Mouse (Mus musculus) stomach, embryonic 16.5 days (tissue): ENCODE results near the gene Rpgrip1l. TPM values are rescaled to one million over a fixed set of nuclear protein-coding genes. Genes with fewer than 3 reads are reported as not detected.

Experiments used
- polyA plus RNA-seq: library from polyadenylated mRNA; unstranded; fragments of >200 nt; fragmentation: Nextera tagmentation; extraction: Ambion mirVana; gene quantifications from 2 replicates; pipeline ENCODE4 v1.2.1, GENCODE M21; 2015

The Rpgrip1l gene
- polyA plus RNA-seq, 1 experiment from 2014 or later: 10.8 TPM

Other genes starting within 250 kb of the Rpgrip1l start
- 18.3 and 18.5 TPM in 2 replicates for gene Rbl2, start 243.2 kb downstream of the Rpgrip1l start, polyA plus RNA-seq
- 52.5 and 60.0 TPM in 2 replicates for gene Aktip, start 113.3 kb downstream of the Rpgrip1l start, polyA plus RNA-seq
- 73.4 and 74.2 TPM in 2 replicates for gene Fto, start 263 bp upstream of the Rpgrip1l start, polyA plus RNA-seq